Mouse (Mus musculus) thymus, postnatal 25 days (tissue): Measurements from ENCODE around the gene Grap2.
A peak's percentile ranks its signal among the peaks of the same experiment; 100 is the strongest.

ENCODE experiments used
- DNase-seq: peaks from one replicate; pipeline ENCODE4 v3.0.0; 2022

Grap2 gene

GRCm38 (mm10) chr15:80684786-80685602 lies 112.6 kb downstream of the Grap2 start:
- DNase-seq = no peak

- DNase-seq = no peak
These were observed 113.2 kb downstream of the Grap2 start for GRCm38 (mm10) chr15:80685603-80685895.

GRCm38 (mm10) chr15:80688536-80688935 lies 116.1 kb downstream of the Grap2 start:
- no peak for DNase-seq

- no peak for DNase-seq
These were observed 121.1 kb downstream of the Grap2 start for GRCm38 (mm10) chr15:80693492-80693891.

DNA sequence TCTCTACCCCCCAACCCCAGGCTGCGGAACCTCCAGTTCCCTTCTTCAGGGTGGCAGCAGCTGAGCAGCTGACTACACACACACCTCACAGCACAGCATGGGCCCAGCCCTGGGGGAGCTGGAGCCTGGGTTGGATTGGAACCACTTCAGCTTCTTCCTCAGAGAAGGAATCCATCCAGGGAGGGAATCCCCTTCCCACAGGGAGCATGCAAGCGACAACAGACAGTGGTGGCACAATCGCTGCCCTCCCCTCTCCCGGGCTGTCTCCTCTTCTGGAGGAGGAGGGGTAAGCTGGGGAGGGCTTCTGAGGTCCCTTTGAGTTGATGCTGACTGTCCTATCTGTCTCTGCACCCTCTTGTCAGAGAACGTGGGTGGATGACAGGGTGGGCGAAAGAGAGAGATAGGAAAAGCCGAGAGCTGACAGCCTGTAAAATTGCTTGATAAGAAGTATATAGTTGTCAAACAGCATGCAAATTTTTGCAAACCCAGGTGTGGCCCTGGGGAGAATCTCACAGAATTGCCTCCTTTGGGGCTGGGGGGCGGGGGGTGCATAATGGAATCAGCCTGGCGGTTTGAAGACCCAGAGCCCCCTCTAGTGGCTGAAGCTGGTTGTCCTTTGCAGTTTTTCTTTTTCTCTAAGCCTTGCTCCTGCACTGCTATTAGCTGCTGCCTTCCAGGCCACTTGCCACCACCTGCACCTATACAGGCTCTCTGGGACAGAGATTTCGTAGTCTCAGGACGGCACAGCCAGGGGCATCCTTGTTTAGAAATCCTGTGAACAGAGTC lies 121.9 kb downstream of the Grap2 start:
- peak; percentile 82 for DNase-seq

DNA sequence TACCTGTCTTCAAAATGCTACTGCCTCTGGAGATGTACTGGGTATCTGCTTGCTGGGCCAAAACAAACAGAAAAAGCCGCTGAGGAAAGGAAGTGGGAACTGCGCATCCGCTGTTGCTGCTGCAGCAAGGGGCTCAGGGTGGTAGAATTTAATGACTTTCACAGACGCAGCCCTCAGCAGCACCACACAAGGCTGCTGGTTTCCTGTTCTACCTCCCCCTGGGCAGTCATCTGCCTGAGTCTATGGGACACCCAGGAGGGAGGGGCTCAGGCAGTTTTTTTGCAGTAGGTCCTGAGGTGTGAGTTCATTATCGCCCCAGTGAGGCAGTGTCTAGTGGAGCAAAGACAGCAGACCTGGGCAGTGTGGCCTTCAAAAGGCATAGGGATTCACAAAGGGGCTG lies 125.2 kb downstream of the Grap2 start:
- peak; percentile 82 for DNase-seq

GRCm38 (mm10) chr15:80701481-80702257 lies 129.3 kb downstream of the Grap2 start:
- no peak for DNase-seq
